Mouse (Mus musculus): ENCODE data around the gene Stk32c.

Gene Stk32c

GRCm38 (mm10) chr7:139149373-139149772, 63.7 kb downstream of the Stk32c start:
- DNase-seq (ENCODE audit: extremely low spot score, low read depth, low spot score) = no peak

GRCm38 (mm10) chr7:139147360-139147759, 65.7 kb downstream of the Stk32c start:
- no peak for DNase-seq (ENCODE audit: extremely low spot score, low read depth, low spot score)

- no peak for DNase-seq (ENCODE audit: extremely low spot score, low read depth, low spot score)
Measured at GRCm38 (mm10) chr7:139145891-139146290, 67.2 kb downstream of the Stk32c start.

DNA sequence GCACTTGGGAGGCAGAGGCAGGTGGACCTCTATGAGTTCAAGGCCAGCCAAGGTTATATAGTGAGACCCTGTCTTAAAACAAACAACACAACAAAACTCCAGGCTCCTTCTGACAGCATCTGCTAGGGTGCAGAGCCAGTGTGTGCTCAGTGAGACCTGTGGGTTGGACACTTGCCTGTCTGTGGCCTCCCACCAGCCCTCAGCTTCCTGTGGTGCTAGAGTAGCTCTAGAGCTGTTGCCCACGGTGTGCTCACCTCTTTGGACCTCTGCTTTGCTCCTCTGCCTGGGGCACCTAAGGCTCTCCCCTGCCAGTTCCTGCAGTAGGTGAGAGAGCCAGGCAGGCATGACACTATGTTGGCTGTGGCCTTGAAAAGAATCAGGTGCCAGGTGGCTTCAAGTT, 69.3 kb downstream of the Stk32c start:
- DNase-seq (ENCODE audit: extremely low spot score, low read depth, low spot score) = no peak

DNA sequence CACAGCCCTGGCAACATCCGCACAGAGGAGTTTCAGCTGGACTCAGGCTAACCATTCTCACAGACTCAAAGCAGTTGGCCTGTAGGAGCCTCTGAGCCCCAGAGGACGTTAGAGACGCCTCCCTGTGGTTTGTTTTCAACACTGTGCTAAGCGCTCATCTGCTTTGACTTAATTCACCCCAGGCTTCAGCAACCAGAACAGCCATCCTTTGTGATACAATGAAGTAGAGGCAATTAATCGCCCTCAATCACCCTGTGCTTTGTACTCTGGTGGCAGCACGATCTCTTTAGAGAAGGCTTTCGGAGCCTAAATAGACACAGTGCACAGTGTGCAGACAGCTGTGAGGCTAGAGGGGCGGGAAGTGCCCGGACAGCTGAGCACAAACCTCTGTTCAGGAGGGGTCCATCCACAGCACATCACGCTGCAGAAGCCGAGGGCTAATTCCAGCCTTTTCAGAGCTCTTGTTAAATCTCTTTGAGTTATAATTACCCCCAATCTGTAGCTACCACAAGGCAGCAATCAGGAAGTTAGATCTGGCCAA, 73.1 kb downstream of the Stk32c start:
- no peak for DNase-seq (ENCODE audit: extremely low spot score, low read depth, low spot score)

GRCm38 (mm10) chr7:139136906-139137491, 76.1 kb downstream of the Stk32c start:
- DNase-seq (ENCODE audit: extremely low spot score, low read depth, low spot score) = no peak

DNA sequence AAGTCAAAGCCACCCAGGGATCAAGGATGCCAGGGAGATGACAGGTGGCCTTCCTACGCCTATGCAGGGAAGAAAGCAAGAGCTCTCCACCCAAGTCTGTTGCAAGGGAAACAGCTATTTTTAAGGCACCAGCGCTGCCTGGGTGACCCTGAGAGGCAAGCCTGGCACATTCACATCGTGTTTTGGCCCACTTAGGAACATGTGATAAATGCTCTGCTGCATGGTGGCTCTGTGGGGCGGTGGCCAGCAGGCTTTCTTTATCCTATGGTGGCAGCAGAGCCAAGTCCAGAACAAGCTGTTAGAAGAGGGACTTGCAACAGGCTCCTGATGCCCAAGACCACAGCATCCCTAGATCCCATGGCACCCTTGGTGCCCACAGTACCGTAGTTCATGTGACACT, 77.9 kb downstream of the Stk32c start:
- no peak for DNase-seq (ENCODE audit: extremely low spot score, low read depth, low spot score)

DNA sequence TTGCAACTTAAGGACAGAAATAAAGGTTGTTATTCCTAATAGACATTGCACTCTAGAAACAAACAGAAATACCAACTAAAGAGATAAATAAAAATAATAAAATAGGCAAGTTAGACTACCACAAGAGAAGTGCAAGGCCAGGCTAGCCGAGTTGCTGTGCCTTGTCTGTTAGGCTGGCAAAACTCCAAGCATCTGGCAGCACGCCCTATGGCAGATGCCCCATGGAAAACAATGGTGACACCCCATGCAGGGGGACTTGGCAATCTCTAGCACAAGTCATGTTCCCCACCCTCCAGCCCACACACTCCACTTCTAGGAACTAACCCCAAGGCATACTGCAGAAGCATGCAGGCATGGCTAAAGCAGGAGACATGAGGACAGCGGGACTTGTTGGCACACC, 79.7 kb downstream of the Stk32c start:
- no peak for DNase-seq (ENCODE audit: extremely low spot score, low read depth, low spot score)

DNA sequence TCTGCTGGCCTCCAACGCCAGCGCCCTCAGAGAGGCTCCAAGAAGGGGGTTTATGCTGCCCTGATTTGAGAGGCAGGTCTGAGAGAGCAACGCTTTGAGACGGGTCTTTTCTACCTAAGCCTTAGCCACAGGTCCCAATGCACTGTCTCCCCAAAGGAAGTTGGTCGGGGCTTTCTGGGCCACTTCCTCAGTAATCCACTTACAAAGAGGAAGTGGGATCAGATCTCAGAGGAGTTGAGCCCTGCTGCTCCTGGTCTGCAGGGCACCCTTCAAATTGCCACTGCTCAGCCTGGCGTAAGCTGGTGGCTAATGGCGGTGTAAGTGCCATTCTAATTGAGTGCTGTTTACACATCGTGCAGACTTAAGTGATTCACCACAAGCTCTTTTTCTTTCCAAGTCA, 81.6 kb downstream of the Stk32c start:
- DNase-seq (ENCODE audit: extremely low spot score, low read depth, low spot score) = no peak

GRCm38 (mm10) chr7:139130361-139130760, 82.7 kb downstream of the Stk32c start:
- DNase-seq (ENCODE audit: extremely low spot score, low read depth, low spot score) = no peak

- DNase-seq (ENCODE audit: extremely low spot score, low read depth, low spot score) = no peak
Measured at GRCm38 (mm10) chr7:139128994-139129393, 84.1 kb downstream of the Stk32c start.

DNA sequence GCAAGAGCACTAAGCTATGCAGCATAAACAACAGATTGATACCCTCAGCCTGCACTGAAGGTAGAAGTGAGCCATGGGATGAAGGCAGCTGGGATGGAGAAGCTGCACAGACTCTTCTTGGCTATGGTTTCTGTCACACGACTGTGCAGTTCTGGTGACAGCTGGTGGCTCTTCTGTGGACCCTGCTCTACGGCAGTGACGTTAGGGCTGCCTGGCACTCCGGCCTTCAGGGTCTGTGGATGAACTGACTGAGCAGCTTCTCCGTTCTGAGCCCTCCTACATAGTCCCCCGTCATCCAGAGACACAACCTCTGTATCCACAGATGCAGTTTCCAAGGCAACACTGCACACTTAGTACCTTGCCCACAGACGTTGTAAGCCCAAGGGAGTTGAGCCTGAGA, 86.6 kb downstream of the Stk32c start:
- no peak for DNase-seq (ENCODE audit: extremely low spot score, low read depth, low spot score)

GRCm38 (mm10) chr7:139125881-139126280, 87.2 kb downstream of the Stk32c start:
- no peak for DNase-seq (ENCODE audit: extremely low spot score, low read depth, low spot score)

DNA sequence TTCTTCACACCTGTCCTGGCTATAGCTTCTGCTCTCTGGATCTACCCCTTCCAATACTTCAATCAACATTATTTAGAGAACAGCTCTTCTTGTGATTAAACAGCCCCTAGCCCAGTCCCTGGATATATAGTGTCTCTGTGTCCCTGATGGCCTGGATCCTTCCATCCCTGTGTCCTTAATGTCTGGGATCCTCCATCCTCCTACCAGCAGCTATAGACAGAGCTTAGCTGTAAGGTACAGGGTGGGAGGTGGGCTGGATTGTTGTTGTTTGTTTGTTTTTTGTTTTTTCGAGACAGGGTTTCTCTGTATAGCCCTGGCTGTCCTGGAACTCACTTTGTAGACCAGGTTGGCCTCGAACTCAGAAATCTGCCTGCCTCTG, 93.3 kb downstream of the Stk32c start:
- no peak for DNase-seq (ENCODE audit: extremely low spot score, low read depth, low spot score)

DNA sequence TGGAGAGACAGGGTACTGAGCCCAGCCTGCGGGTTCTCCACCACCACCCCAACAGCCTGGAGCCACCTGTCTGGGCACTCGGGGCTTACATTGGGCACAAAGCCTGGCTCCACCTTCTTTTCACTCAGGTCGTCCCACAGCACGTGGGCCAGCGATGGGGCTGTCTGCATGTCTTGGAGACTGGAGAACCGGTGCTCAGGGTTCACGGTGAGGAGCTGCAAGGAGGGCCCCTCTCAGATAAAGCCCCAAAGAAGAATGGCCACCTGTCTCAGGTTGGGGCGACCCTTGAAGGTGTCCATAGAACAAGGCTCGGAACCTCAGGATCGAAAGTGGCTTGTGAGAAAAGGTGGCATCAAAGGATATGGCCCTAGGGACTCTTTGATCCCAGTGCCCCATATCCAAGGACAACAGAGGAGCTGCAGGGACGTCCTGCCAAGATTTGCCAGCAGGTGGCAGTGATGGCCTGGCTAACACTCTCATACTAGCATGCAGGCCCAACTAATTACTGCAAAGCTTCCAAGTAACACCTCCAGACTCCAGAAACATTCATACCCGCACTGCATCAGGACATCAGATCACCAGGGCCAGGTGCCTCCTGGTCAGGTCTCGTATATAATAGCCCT, 93.8 kb downstream of the Stk32c start:
- peak; percentile 44 for DNase-seq (ENCODE audit: extremely low spot score, low read depth, low spot score)

- no peak for DNase-seq (ENCODE audit: extremely low spot score, low read depth, low spot score)
Measured at GRCm38 (mm10) chr7:139107908-139108650, 105.0 kb downstream of the Stk32c start.

DNA sequence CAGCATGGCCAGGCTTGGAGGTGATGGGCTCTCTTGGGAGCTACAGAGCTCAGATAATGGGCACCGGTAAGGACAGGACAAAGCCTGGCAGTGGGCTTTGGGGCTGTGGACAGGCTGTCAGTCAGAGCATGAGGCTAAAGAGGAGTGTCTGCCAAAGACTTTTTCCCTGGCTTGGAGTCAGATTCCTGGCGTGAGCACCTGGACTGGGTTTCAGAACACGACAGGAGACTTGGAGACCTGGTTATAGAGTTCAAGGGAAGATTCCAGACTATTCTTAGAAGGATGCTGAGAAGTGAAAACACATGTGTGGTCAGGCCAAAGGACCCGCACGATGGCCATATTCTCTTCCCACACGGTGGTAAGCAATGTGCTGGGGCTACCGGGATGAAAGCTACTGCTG, 107.4 kb downstream of the Stk32c start:
- no peak for DNase-seq (ENCODE audit: extremely low spot score, low read depth, low spot score)

GRCm38 (mm10) chr7:139105076-139105475, 108.0 kb downstream of the Stk32c start:
- DNase-seq (ENCODE audit: extremely low spot score, low read depth, low spot score) = no peak

- no peak for DNase-seq (ENCODE audit: extremely low spot score, low read depth, low spot score)
Measured at GRCm38 (mm10) chr7:139103960-139104381, 109.1 kb downstream of the Stk32c start.

GRCm38 (mm10) chr7:139101826-139102225, 111.3 kb downstream of the Stk32c start:
- DNase-seq (ENCODE audit: extremely low spot score, low read depth, low spot score) = no peak

- no peak for DNase-seq (ENCODE audit: extremely low spot score, low read depth, low spot score)
Measured at GRCm38 (mm10) chr7:139101286-139101804, 111.8 kb downstream of the Stk32c start.

Measured in hindlimb bud, embryonic 11.5 days (tissue).